Mouse (Mus musculus) heart, embryonic 11.5 days (tissue): ENCODE results near the gene Bst1. TPM values are rescaled to one million over a fixed set of nuclear protein-coding genes. Genes with fewer than 3 reads are reported as not detected.

Experiments used
- ATAC-seq: fragments of 200-750 bp; cut with Nextera tagmentation; replicated peaks from 2 replicates; pipeline ENCODE4 v1.8.0; 2017; ENCODE audit warnings: moderate library complexity; ENCODE audit not compliant: insufficient number of reproducible peaks, low FRiP score, low TSS enrichment
- H3K27ac ChIP-seq: fragments of 300-500 bp; sonication (generic); 2 replicates; pipeline ENCODE4 v1.5.1; 2014; ENCODE audit warnings: mild to moderate bottlenecking, low read depth, low read length
- H3K27me3 ChIP-seq: fragments of 300-500 bp; sonication (generic); 2 replicates; pipeline ENCODE4 v1.6.1; 2014; ENCODE audit warnings: mild to moderate bottlenecking, low read length, mixed read lengths; ENCODE audit not compliant: control insufficient read depth, insufficient read depth
- H3K36me3 ChIP-seq: fragments of 300-500 bp; sonication (generic); 2 replicates; pipeline ENCODE4 v1.6.1; 2014; ENCODE audit warnings: mild to moderate bottlenecking, low read length, moderate library complexity, mixed read lengths; ENCODE audit not compliant: control insufficient read depth, insufficient read depth
- H3K4me1 ChIP-seq: fragments of 300-500 bp; sonication (generic); 2 replicates; pipeline ENCODE4 v1.6.1; 2014; ENCODE audit warnings: low read length; ENCODE audit not compliant: control insufficient read depth, insufficient read depth
- H3K4me2 ChIP-seq: fragments of 300-500 bp; sonication (generic); 2 replicates; pipeline ENCODE4 v1.6.1; 2014; ENCODE audit warnings: mild to moderate bottlenecking, moderate library complexity
- H3K4me3 ChIP-seq: fragments of 300-500 bp; sonication (generic); 2 replicates; pipeline ENCODE4 v1.5.1; 2014; ENCODE audit warnings: low read depth, low read length
- H3K9ac ChIP-seq: fragments of 300-500 bp; sonication (generic); 2 replicates; pipeline ENCODE4 v1.6.1; 2014; ENCODE audit warnings: mild to moderate bottlenecking, low read depth, low read length, moderate library complexity
- H3K9me3 ChIP-seq: fragments of 300-500 bp; sonication (generic); replicated peaks from 2 replicates; pipeline ENCODE4 v1.6.1; 2016; ENCODE audit warnings: low read length; ENCODE audit not compliant: control insufficient read depth
- WGBS: fragments of 180-500 bp; shearing (Covaris S2); extraction: QIAGEN DNeasy Blood & Tissue Kit; methylation state at CpG from one replicate; pipeline ENCODE4 v1.1.7; 2014; ENCODE audit not compliant: insufficient replicate concordance; 5-methylcytosine and 5-hydroxymethylcytosine counted together
- polyA plus RNA-seq: library from polyadenylated mRNA; unstranded; fragments of >200 nt; fragmentation: Nextera tagmentation; extraction: Ambion mirVana; gene quantifications from 2 replicates; pipeline ENCODE4 v1.2.1, GENCODE M21; 2014

Bst1 gene
- polyA plus RNA-seq, 1 experiment from 2014 or later, result 0.23 TPM

GRCm38 (mm10) chr5:43822199-43822598, 3.5 kb downstream of the Bst1 start:
- Histone ChIP-seq H3K9me3 (no peaks in the 10 kb centered on the region), H3K27me3 (no peaks in the 10 kb centered on the region), H3K27ac (no peak overlapping the region), H3K4me1 (no peaks in the 10 kb centered on the region), H3K36me3 (no peaks in the 10 kb centered on the region), H3K9ac (no peak overlapping the region), H3K4me3 (no peak overlapping the region), H3K4me2 (no peak overlapping the region)
- no peak for ATAC-seq
- WGBS, result 86% methylated on average over 8 of the region's 8 CpGs

- Histone ChIP-seq H3K9me3 (no peaks in the 10 kb centered on the region), H3K9ac (no peak overlapping the region), H3K36me3 (no peaks in the 10 kb centered on the region), H3K27me3 (no peaks in the 10 kb centered on the region), H3K27ac (no peak overlapping the region), H3K4me3 (no peak overlapping the region), H3K4me2 (no peak overlapping the region), H3K4me1 (no peaks in the 10 kb centered on the region)
- no peak for ATAC-seq
- 71% methylated on average over 3 of the region's 3 CpGs for whole genome bisulfite sequencing
These were observed 4.1 kb downstream of the Bst1 start for GRCm38 (mm10) chr5:43822824-43823223.

- Histone ChIP-seq H3K27me3 (no peaks in the 10 kb centered on the region), H3K4me2 (no peak overlapping the region), H3K9ac (no peak overlapping the region), H3K4me3 (no peak overlapping the region), H3K9me3 (no peaks in the 10 kb centered on the region), H3K27ac (no peak overlapping the region), H3K4me1 (no peaks in the 10 kb centered on the region), H3K36me3 (no peaks in the 10 kb centered on the region)
- WGBS, result 71% methylated on average over 3 of the region's 3 CpGs
- ATAC-seq, result no peak
These were observed 5.9 kb downstream of the Bst1 start for GRCm38 (mm10) chr5:43824580-43824979.

- Histone ChIP-seq H3K36me3 (no peaks in the 10 kb centered on the region), H3K9ac (no peak overlapping the region), H3K4me3 (no peak overlapping the region), H3K9me3 (no peaks in the 10 kb centered on the region), H3K4me2 (no peak overlapping the region), H3K27me3 (no peaks in the 10 kb centered on the region), H3K27ac (no peak overlapping the region), H3K4me1 (no peaks in the 10 kb centered on the region)
- no peak for ATAC-seq
- 82% methylated on average over 2 of the region's 2 CpGs for WGBS
These were observed 8.2 kb downstream of the Bst1 start for GRCm38 (mm10) chr5:43826883-43827282.

- no peak overlapping the region for H3K4me3 ChIP-seq
- WGBS, result 79% methylated on average over 9 of the region's 9 CpGs
- no peaks in the 10 kb centered on the region for H3K4me1 ChIP-seq
- no peak overlapping the region for H3K27ac ChIP-seq
- H3K27me3 ChIP-seq, result no peaks in the 10 kb centered on the region
- H3K9me3 ChIP-seq, result no peaks in the 10 kb centered on the region
- H3K9ac ChIP-seq, result no peak overlapping the region
- H3K36me3 ChIP-seq, result no peaks in the 10 kb centered on the region
- no peak for ATAC-seq
- no peak overlapping the region for H3K4me2 ChIP-seq
These were observed 8.7 kb downstream of the Bst1 start for GRCm38 (mm10) chr5:43827366-43827765.

GRCm38 (mm10) chr5:43836590-43836989, 17.9 kb downstream of the Bst1 start:
- ATAC-seq, result no peak
- no peaks in the 10 kb centered on the region for H3K9me3 ChIP-seq

GRCm38 (mm10) chr5:43837372-43837771, 18.7 kb downstream of the Bst1 start:
- Histone ChIP-seq H3K4me1 (no peaks in the 10 kb centered on the region), H3K27me3 (no peaks in the 10 kb centered on the region), H3K4me3 (no peak overlapping the region), H3K9ac (no peak overlapping the region), H3K4me2 (no peak overlapping the region), H3K27ac (no peak overlapping the region), H3K9me3 (no peaks in the 10 kb centered on the region), H3K36me3 (no peaks in the 10 kb centered on the region)
- WGBS, result 57% methylated on average over 5 of the region's 5 CpGs
- no peak for ATAC-seq

More at GRCm38 (mm10) chr5:43836590-43836989, 17.9 kb downstream of the Bst1 start:
- no peaks in the 10 kb centered on the region for H3K27me3 ChIP-seq
- no peaks in the 10 kb centered on the region for H3K4me1 ChIP-seq
- H3K4me3 ChIP-seq, result no peak overlapping the region
- no peak overlapping the region for H3K4me2 ChIP-seq
- H3K36me3 ChIP-seq, result no peaks in the 10 kb centered on the region
- no peak overlapping the region for H3K9ac ChIP-seq
- 92% methylated on average over 7 of the region's 7 CpGs for WGBS
- H3K27ac ChIP-seq, result no peak overlapping the region

- WGBS, result 47% methylated on average over 11 of the region's 11 CpGs
- H3K4me3 ChIP-seq, result no peak overlapping the region
- H3K36me3 ChIP-seq, result no peaks in the 10 kb centered on the region
- no peaks in the 10 kb centered on the region for H3K27me3 ChIP-seq
- H3K4me1 ChIP-seq, result no peaks in the 10 kb centered on the region
- H3K27ac ChIP-seq, result no peak overlapping the region
- no peak overlapping the region for H3K4me2 ChIP-seq
- no peak overlapping the region for H3K9ac ChIP-seq
- H3K9me3 ChIP-seq, result peaks cover 3% of the 10 kb centered on the region; the same call in 1 of the 2 replicates
- ATAC-seq, result no peak
These were observed 22.7 kb downstream of the Bst1 start for GRCm38 (mm10) chr5:43841144-43842010.

GRCm38 (mm10) chr5:43842011-43842285, 23.3 kb downstream of the Bst1 start:
- no peak overlapping the region for H3K9ac ChIP-seq
- H3K4me2 ChIP-seq, result no peak overlapping the region
- 81% methylated on average over 5 of the region's 5 CpGs for WGBS
- no peak overlapping the region for H3K27ac ChIP-seq
- no peaks in the 10 kb centered on the region for H3K27me3 ChIP-seq
- H3K9me3 ChIP-seq, result peaks cover 3% of the 10 kb centered on the region; the same call in 1 of the 2 replicates
- H3K4me3 ChIP-seq, result no peak overlapping the region
- no peaks in the 10 kb centered on the region for H3K4me1 ChIP-seq
- ATAC-seq, result no peak
- H3K36me3 ChIP-seq, result no peaks in the 10 kb centered on the region
